Mouse (Mus musculus): ENCODE results near the gene Itpka.

DNA sequence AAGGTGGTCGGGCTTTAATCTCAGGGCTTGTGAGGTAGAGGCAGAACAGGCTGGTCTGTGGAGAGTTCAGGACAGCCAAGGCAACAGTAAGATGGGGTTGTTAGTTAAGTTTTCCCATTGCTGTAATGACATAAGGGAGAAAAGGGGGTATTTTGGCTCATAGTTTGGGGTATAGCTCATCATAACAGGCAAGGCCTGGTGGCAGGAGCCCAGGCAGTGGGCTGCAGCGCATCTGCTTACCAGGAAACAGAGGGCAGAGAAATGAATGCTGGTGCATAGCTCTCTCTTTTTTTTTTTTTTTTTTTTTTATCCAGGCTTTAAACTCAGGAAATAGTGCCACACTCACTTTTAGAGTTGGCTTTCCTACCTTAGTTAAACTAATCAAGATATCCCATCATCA lies 39.0 kb upstream of the Itpka start:
- TF ChIP-seq CTCF (conservative IDR thresholded peaks at IDR 0.05; ENCODE audit: low read length) (no peak), POU5F1 (IDR thresholded peaks at IDR 0.05; ENCODE audit: borderline replicate concordance, low read length) (no peak)

Measured in E14TG2a.4 (cell line).